Mouse (Mus musculus) embryonic facial prominence, embryonic 10.5 days (tissue): ENCODE data around the gene Tmem107. TPM values are rescaled to one million over a fixed set of nuclear protein-coding genes. Genes with fewer than 3 reads are reported as not detected.

Source experiments
- DNase-seq: peaks from one replicate; pipeline ENCODE4 v3.0.0-alpha.2; 2017; ENCODE audit warnings: low spot score
- H3K27ac ChIP-seq: fragments of 300-500 bp; sonication (generic); replicated peaks from 2 replicates; pipeline ENCODE4 v1.5.1; 2016; ENCODE audit warnings: mild to moderate bottlenecking
- H3K27me3 ChIP-seq: fragments of 300-500 bp; sonication (generic); replicated peaks from 2 replicates; pipeline ENCODE4 v1.6.1; 2016; ENCODE audit warnings: low read depth, mild to moderate bottlenecking; ENCODE audit not compliant: poor library complexity, severe bottlenecking
- H3K36me3 ChIP-seq: fragments of 300-500 bp; sonication (generic); replicated peaks from 2 replicates; pipeline ENCODE4 v1.6.1; 2016; ENCODE audit warnings: mild to moderate bottlenecking, moderate library complexity
- H3K4me1 ChIP-seq: fragments of 300-500 bp; sonication (generic); 2 replicates; pipeline ENCODE4 v1.6.1; 2016
- H3K4me3 ChIP-seq: fragments of 300-500 bp; sonication (generic); 2 replicates; pipeline ENCODE4 v1.5.1; 2016; ENCODE audit warnings: mild to moderate bottlenecking, moderate library complexity
- H3K9me3 ChIP-seq: fragments of 300-500 bp; sonication (generic); 2 replicates; pipeline ENCODE4 v1.6.1; 2016; ENCODE audit warnings: mild to moderate bottlenecking
- WGBS: fragments of 180-500 bp; shearing (Covaris S2); methylation state at CpG from one replicate; pipeline ENCODE4 v1.1.7; 2016; 5-methylcytosine and 5-hydroxymethylcytosine counted together
- polyA plus RNA-seq: library from polyadenylated mRNA; unstranded; fragments of >200 nt; fragmentation: Nextera tagmentation; extraction: Ambion mirVana; gene quantifications from 2 replicates; pipeline ENCODE4 v1.2.1, GENCODE M21; 2016

Tmem107 gene
- polyA plus RNA-seq, 1 experiment from 2014 or later, result 41.0 TPM

- 90% methylated on average over 20 of the region's 20 CpGs for WGBS
- no peak for DNase-seq
- Histone ChIP-seq H3K27me3 (no peaks in the 10 kb centered on the region), H3K4me1 (peaks cover 52% of the 10 kb centered on the region), H3K36me3 (peaks cover 54% of the 10 kb centered on the region), H3K9me3 (no peaks in the 10 kb centered on the region), H3K27ac (peak overlapping the region; percentile 80), H3K4me3 (peak overlapping the region; percentile 72)
Measured at GRCm38 (mm10) chr11:69100639-69101360, 30.2 kb downstream of the Tmem107 start.

GRCm38 (mm10) chr11:69101604-69102402, 31.2 kb downstream of the Tmem107 start:
- no peak for DNase-seq
- no peak overlapping the region; the same call in 1 of the 2 replicates for H3K4me3 ChIP-seq
- peaks cover 42% of the 10 kb centered on the region for H3K4me1 ChIP-seq
- H3K9me3 ChIP-seq, result no peaks in the 10 kb centered on the region
- H3K36me3 ChIP-seq, result peaks cover 64% of the 10 kb centered on the region
- WGBS, result 89% methylated on average over 21 of the region's 21 CpGs
- H3K27me3 ChIP-seq, result no peaks in the 10 kb centered on the region
- no peak overlapping the region for H3K27ac ChIP-seq

- WGBS, result 92% methylated on average over 7 of the region's 7 CpGs
Measured at GRCm38 (mm10) chr11:69102403-69102725, 31.8 kb downstream of the Tmem107 start.

GRCm38 (mm10) chr11:69103121-69103520, 32.5 kb downstream of the Tmem107 start:
- Histone ChIP-seq H3K27me3 (no peaks in the 10 kb centered on the region), H3K4me1 (peaks cover 28% of the 10 kb centered on the region), H3K4me3 (no peak overlapping the region), H3K9me3 (no peaks in the 10 kb centered on the region), H3K27ac (no peak overlapping the region), H3K36me3 (peaks cover 77% of the 10 kb centered on the region)
- no peak for DNase-seq
- WGBS, result 94% methylated on average over 14 of the region's 14 CpGs

More at GRCm38 (mm10) chr11:69102403-69102725, 31.8 kb downstream of the Tmem107 start:
- Histone ChIP-seq H3K27ac (no peak overlapping the region), H3K27me3 (no peaks in the 10 kb centered on the region), H3K4me1 (peaks cover 36% of the 10 kb centered on the region), H3K4me3 (no peak overlapping the region), H3K9me3 (no peaks in the 10 kb centered on the region), H3K36me3 (peaks cover 69% of the 10 kb centered on the region)
- no peak for DNase-seq

GRCm38 (mm10) chr11:69103531-69104435, 33.2 kb downstream of the Tmem107 start:
- no peak for DNase-seq
- no peak overlapping the region for H3K27ac ChIP-seq

GRCm38 (mm10) chr11:69104487-69104886, 33.9 kb downstream of the Tmem107 start:
- H3K4me3 ChIP-seq, result peak overlapping the region; percentile 8; the same call in 1 of the 2 replicates
- no peaks in the 10 kb centered on the region for H3K27me3 ChIP-seq
- peaks cover 91% of the 10 kb centered on the region for H3K36me3 ChIP-seq
- no peak overlapping the region for H3K27ac ChIP-seq
- 89% methylated on average over 14 of the region's 14 CpGs for WGBS
- peaks cover 20% of the 10 kb centered on the region for H3K4me1 ChIP-seq
- H3K9me3 ChIP-seq, result no peaks in the 10 kb centered on the region
- no peak for DNase-seq

More at GRCm38 (mm10) chr11:69103531-69104435, 33.2 kb downstream of the Tmem107 start:
- H3K27me3 ChIP-seq, result no peaks in the 10 kb centered on the region
- no peaks in the 10 kb centered on the region for H3K9me3 ChIP-seq
- H3K4me3 ChIP-seq, result peak overlapping the region; percentile 8; the same call in 1 of the 2 replicates
- peaks cover 84% of the 10 kb centered on the region for H3K36me3 ChIP-seq
- 94% methylated on average over 15 of the region's 15 CpGs for WGBS
- peaks cover 22% of the 10 kb centered on the region for H3K4me1 ChIP-seq

- Histone ChIP-seq H3K36me3 (peaks cover 92% of the 10 kb centered on the region), H3K9me3 (no peaks in the 10 kb centered on the region), H3K27me3 (no peaks in the 10 kb centered on the region), H3K4me1 (peaks cover 19% of the 10 kb centered on the region), H3K4me3 (no peak overlapping the region), H3K27ac (no peak overlapping the region)
- WGBS, result 89% methylated on average over 6 of the region's 6 CpGs
- no peak for DNase-seq
Measured at GRCm38 (mm10) chr11:69105227-69105626, 34.6 kb downstream of the Tmem107 start.

GRCm38 (mm10) chr11:69105796-69106195, 35.2 kb downstream of the Tmem107 start:
- Histone ChIP-seq H3K4me1 (peaks cover 15% of the 10 kb centered on the region), H3K4me3 (no peak overlapping the region), H3K27ac (no peak overlapping the region), H3K9me3 (no peaks in the 10 kb centered on the region), H3K36me3 (peaks cover 88% of the 10 kb centered on the region), H3K27me3 (no peaks in the 10 kb centered on the region)
- DNase-seq, result no peak
- 76% methylated on average over 2 of the region's 2 CpGs for WGBS

- no peak for DNase-seq
- H3K27ac ChIP-seq, result no peak overlapping the region
- H3K4me3 ChIP-seq, result no peak overlapping the region
- H3K27me3 ChIP-seq, result 0 out of 2 replicates have a peak, but pooled peaks cover under 1% of the 10 kb centered on the region
- H3K9me3 ChIP-seq, result no peaks in the 10 kb centered on the region
- 89% methylated on average over 11 of the region's 11 CpGs for WGBS
- H3K36me3 ChIP-seq, result peaks cover 83% of the 10 kb centered on the region
- peaks cover 14% of the 10 kb centered on the region; the same call in 1 of the 2 replicates for H3K4me1 ChIP-seq
Measured at GRCm38 (mm10) chr11:69106299-69106698, 35.7 kb downstream of the Tmem107 start.

GRCm38 (mm10) chr11:69106842-69107241, 36.2 kb downstream of the Tmem107 start:
- no peak for DNase-seq
- peaks cover 77% of the 10 kb centered on the region for H3K36me3 ChIP-seq
- no peak overlapping the region for H3K27ac ChIP-seq
- no peaks in the 10 kb centered on the region for H3K9me3 ChIP-seq
- H3K4me3 ChIP-seq, result no peak overlapping the region
- whole genome bisulfite sequencing, result 83% methylated on average over 11 of the region's 11 CpGs
- H3K4me1 ChIP-seq, result peaks cover 19% of the 10 kb centered on the region; the same call in 1 of the 2 replicates
- H3K27me3 ChIP-seq, result peaks cover 6% of the 10 kb centered on the region

GRCm38 (mm10) chr11:69107676-69108075, 37.1 kb downstream of the Tmem107 start:
- no peaks in the 10 kb centered on the region for H3K9me3 ChIP-seq
- 90% methylated on average over 11 of the region's 11 CpGs for WGBS
- peaks cover 25% of the 10 kb centered on the region for H3K4me1 ChIP-seq
- peaks cover 69% of the 10 kb centered on the region for H3K36me3 ChIP-seq
- DNase-seq, result no peak
- peaks cover 13% of the 10 kb centered on the region for H3K27me3 ChIP-seq
- H3K27ac ChIP-seq, result no peak overlapping the region
- no peak overlapping the region; the same call in 1 of the 2 replicates for H3K4me3 ChIP-seq

- Histone ChIP-seq H3K4me3 (no peak overlapping the region), H3K4me1 (peaks cover 25% of the 10 kb centered on the region), H3K9me3 (no peaks in the 10 kb centered on the region), H3K27ac (no peak overlapping the region), H3K36me3 (peaks cover 64% of the 10 kb centered on the region), H3K27me3 (peaks cover 19% of the 10 kb centered on the region)
- 91% methylated on average over 9 of the region's 9 CpGs for WGBS
- DNase-seq, result no peak
Measured at GRCm38 (mm10) chr11:69108223-69108622, 37.6 kb downstream of the Tmem107 start.
